Mouse (Mus musculus): ENCODE results near the gene Obox1.
"Not testable (repeated sequence)": the region's sequence is repeated elsewhere in the genome, so short reads cannot be mapped to it uniquely, and the experiment has no call there.

Obox1 gene

GRCm38 (mm10) chr7:15388421-15388998 is at the start of gene Obox1, which contains the start of gene Obox2:
Gene Obox1 (plus strand): TSS chr7:15388948.
Gene Obox2 (plus strand): TSS chr7:15388721.
- not testable (repeated sequence) for DNase-seq (ENCODE audit: extremely low read depth, low read depth, low spot score)

GRCm38 (mm10) chr7:15399147-15399874 is 10.6 kb downstream of the Obox1 start:
- DNase-seq (ENCODE audit: extremely low read depth, low read depth, low spot score), result not testable (repeated sequence)

- DNase-seq (ENCODE audit: extremely low read depth, low read depth, low spot score), result not testable (repeated sequence)
Measured at GRCm38 (mm10) chr7:15406816-15407215, 18.1 kb downstream of the Obox1 start.

GRCm38 (mm10) chr7:15418046-15418445 is 29.3 kb downstream of the Obox1 start:
- not testable (repeated sequence) for DNase-seq (ENCODE audit: extremely low read depth, low read depth, low spot score)

- not testable (repeated sequence) for DNase-seq (ENCODE audit: extremely low read depth, low read depth, low spot score)
Measured at GRCm38 (mm10) chr7:15425537-15425936, 36.8 kb downstream of the Obox1 start.

GRCm38 (mm10) chr7:15509411-15509810 is 120.7 kb downstream of the Obox1 start:
- not testable (repeated sequence) for DNase-seq (ENCODE audit: extremely low read depth, low read depth, low spot score)

All from fat pad, adult 2 months (tissue).